Mouse (Mus musculus) testis, adult 2 months (tissue): ENCODE results near the gene Plpp7.

Experiments
- CTCF ChIP-seq: fragments of 200-500 bp; IDR thresholded peaks from 2 replicates; pipeline ENCODE4 v1.5.1; 2012; ENCODE audit warnings: low read depth, mild to moderate bottlenecking, inconsistent platforms, low read length, moderate library complexity; ENCODE audit not compliant: control insufficient read depth, insufficient read depth, insufficient replicate concordance
- POLR2A ChIP-seq: fragments of 200-500 bp; IDR thresholded peaks from 2 replicates; pipeline ENCODE4 v1.6.1; 2012; ENCODE audit warnings: low read depth, mild to moderate bottlenecking, inconsistent platforms, low read length, moderate library complexity; ENCODE audit not compliant: control insufficient read depth

- TF ChIP-seq POLR2A: no peak
- TF ChIP-seq CTCF: no peak
These were observed 14.6 kb upstream of the Plpp7 start for GRCm38 (mm10) chr2:32080681-32081080.
